Mouse (Mus musculus) adrenal gland (tissue): ENCODE results near the gene Olfr994.

ENCODE experiments used
- intact Hi-C: fragments of 180-260 bp; cut with DNase I; formaldehyde crosslinking; loops from one replicate; pipeline ENCODE4 v1.15.1; 2025
- long read RNA-seq, 2 experiments: library from polyadenylated mRNA; unstranded; transcript quantifications; one replicate each; pipeline ENCODE4 v2.0.0; 2020; ENCODE audit warnings: borderline replicate concordance in 1 of 2; ENCODE audit not compliant: insufficient replicate concordance in 1 of 2

The Olfr994 gene
- long read RNA-seq, experiment 1, result 0 reads
- long read RNA-seq, experiment 2, result 0 reads

DNA sequence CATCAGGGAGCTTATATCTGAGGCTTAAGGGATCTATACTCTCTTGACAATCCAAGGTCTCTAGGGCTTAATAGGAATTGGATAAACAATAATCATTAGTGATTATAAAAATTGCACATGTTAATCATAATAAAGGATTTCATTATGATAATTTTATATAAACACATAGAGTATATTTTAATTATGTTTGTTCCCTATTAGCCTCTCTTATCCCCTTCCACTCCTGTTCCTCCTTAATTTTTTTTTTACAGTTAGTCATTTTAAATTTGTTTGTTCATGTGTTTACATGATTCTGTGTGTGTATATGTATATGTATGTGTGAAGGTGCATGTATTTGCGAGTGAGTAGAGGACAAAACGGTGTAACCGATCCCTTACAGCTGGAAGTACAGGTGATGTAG, at the start of gene Olfr994:
Gene Olfr994 (minus strand): TSS at position 101 of the 400 bp plus-strand sequence.
- intact Hi-C loops, result no loop called here

DNA sequence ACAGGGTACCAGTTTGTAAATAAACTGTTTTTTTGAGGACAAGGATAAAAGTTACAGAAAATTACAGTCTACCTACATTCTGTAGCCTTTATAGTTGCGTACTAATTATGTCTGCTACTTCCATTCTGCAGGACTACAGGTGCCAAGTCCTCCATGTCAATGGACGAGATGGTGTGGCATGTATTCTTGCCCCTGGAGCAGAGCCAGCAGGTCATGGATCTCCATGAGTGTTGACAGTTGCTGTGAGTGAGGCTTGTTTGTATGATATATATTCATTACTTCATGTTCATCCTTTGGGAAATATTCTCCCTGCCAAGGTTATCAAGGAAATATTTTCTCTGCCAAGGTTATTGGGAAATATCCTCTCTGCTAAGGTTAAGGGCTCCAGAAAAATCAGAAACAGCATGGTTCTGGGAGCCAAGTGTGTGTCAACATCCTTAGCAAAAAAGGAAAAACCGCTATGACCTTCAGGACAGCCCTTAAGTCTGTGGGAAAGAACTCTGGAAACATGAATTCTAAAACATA, 30.6 kb upstream of the Olfr994 start:
- intact Hi-C loops, result no loop called here

DNA sequence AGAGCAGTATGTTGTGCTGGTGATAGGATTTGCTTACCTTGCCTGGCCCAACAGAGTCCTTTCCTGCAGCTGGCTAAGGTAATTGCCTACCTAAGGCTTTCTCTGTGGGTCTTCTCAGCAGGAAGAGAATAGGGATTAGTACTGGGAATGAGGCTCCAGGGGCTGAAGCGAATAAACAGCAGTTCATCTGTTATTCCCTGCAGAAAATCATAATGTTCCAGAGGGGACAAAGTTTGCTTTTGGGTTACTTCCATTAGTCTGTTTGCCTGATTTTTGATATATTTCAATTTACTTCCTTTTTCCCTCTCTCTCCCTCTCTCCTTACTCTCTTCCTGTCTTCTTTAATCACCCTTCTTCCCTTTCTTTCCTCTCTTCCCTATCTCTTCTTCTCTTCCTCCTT, 7.3 kb upstream of the Olfr994 start, which contains the start of gene Olfr995:
Gene Olfr995 (minus strand): TSS at position 101 of the 400 bp plus-strand sequence.
- intact Hi-C loops, result no loop called here

DNA sequence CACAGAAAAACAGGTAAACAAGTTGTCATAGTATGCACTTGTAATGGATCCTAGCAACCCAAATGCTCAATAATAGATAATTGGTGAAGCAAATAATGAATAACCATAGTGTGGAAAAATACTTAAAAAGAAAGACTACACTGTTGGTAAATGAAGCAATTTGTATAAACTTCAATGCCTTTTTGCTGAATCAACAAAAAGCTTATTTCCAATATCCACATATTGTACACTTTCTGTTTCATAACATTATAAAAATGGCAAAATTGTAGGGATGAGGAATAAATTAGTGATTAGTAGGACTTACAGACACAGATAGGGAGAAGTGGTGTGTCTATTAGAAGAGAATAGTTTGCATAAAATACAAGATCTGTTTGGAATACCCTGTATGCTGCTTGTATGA, 6.3 kb upstream of the Olfr994 start:
- intact Hi-C loops, result no loop called here

DNA sequence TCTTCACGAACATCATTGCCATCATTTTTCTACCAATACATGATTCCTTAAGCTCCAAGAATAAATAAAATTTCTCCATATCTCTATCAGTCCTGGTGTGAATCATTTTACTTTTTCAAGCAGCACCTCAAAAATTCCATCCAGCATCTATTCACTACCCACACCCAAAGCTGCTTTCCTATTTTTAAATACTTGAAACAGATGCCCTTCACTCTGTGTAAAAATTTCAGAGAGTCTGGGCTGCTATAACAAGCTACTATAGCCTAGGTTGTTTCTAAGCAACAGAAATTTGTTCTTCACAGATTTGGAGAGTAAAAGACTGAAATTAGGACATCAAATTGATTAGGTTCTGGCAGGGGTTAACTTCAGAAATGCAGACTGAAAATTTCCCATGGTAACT, 10.4 kb downstream of the Olfr994 start:
- intact Hi-C loops, result no loop called here

DNA sequence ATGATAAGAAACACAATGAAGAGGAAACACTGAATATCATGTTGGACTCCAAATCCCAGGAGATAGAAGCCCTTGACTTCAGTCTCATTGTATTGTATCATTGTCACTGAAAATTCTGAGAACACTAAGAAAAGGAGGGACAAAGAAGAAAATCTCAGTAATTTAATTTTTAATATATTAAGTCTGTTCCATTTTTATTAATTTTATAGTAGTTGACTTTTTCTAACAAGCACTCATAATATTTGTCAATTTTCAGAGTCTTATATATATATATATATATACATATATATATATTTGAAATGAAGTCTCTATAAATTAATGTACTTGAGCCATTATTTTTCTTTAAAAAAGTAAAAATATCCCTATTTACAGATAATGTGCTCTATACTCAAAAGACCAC, 21.5 kb downstream of the Olfr994 start, which contains the start of gene Olfr993:
Gene Olfr993 (minus strand): TSS at position 101 of the 400 bp plus-strand sequence.
- intact Hi-C loops, result no loop called here

DNA sequence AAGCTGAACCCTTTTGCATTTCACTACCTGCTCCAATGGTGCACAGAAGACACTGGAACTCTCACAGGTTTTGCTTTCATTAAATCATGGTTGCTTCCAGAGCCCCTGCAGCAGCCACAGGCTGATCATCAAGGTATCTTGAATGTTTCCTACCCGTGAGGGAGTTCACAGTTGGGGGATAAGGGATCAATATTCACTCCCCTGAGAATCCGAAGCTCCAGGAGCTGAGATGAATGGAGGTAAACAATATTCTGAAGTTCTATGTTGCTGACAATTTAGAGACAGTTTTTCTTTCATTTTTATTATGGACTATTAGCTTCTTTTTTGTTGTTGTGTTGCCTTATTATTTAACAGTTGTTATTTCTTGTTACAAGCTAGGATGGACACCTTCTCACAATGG, 26.9 kb downstream of the Olfr994 start, which contains the start of gene Olfr992:
Gene Olfr992 (minus strand): TSS at position 101 of the 400 bp plus-strand sequence.
- intact Hi-C loops, result no loop called here
